Mouse (Mus musculus): ENCODE results near the gene Trim33. TPM values are rescaled to one million over a fixed set of nuclear protein-coding genes. Genes with fewer than 3 reads are reported as not detected.

The Trim33 gene
- 45.8 and 47.0 TPM in 2 replicates for polyA plus RNA-seq (2016; fragmentation: Nextera tagmentation; extraction: Ambion mirVana)

DNA sequence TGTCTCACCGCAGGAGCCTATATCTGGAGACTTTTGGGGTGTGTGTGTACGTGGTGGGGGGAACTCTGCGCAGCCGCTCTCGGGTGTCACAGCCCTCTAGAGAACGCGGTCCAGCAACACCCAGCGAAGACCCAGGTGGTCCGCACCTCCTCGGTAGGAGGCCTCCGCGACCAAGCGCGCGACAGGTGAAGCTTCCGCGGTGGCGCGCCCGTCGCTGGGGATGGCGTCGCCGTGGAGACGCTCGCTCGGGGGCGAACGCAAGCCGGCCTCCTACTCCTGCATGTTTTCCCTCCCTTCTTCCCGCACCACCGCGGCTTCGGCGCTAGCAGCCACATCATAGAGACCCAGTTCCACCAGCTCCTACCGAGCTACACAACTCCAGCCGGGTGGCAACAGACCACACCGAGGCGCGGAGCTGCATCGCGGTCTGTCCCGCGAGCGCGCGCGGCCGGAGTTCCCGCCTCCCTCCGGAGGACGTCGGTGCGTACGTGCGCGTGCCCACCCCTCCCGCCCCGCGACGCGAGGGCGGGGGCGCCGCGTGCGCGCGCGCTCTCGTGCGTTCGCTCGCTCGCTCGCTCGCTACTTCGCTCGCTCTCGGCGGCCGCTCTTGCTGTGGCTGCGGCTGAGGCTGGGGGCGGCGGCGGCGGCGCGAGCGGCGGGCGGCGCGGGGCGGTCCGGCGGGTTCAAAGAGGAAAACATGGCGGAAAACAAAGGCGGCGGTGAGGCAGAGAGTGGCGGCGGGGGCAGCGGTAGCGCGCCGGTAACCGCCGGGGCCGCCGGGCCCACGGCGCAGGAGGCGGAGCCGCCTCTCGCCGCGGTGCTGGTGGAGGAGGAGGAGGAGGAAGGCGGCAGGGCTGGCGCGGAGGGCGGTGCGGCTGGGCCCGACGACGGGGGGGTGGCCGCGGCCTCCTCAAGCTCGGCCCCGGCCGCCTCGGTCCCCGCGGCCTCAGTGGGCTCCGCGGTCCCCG, at the start of gene Trim33:
Gene Trim33 (plus strand): TSS at position 112 of the 968 bp plus-strand sequence.
- peaks cover 19% of the 10 kb centered on the region for H3K4me1 ChIP-seq
- under 1% methylated on average over 101 of the region's 136 CpGs for WGBS
- H3K4me3 ChIP-seq, result peak within 1 kb of the TSS; percentile 99
- no peaks in the 10 kb centered on the region for H3K9me3 ChIP-seq
- ATAC-seq (ENCODE audit: low FRiP score, low read depth), result peak; percentile 89
- peaks cover 8% of the 10 kb centered on the region; the same call in 1 of the 2 replicates for H3K36me3 ChIP-seq
- no peaks in the 10 kb centered on the region for H3K27me3 ChIP-seq
- peak within 1 kb of the TSS; percentile 91 for H3K4me2 ChIP-seq (replicated peaks)
- peak within 1 kb of the TSS; percentile 100 for H3K9ac ChIP-seq (replicated peaks)
- peak within 1 kb of the TSS; percentile 98 for H3K27ac ChIP-seq (replicated peaks)

DNA sequence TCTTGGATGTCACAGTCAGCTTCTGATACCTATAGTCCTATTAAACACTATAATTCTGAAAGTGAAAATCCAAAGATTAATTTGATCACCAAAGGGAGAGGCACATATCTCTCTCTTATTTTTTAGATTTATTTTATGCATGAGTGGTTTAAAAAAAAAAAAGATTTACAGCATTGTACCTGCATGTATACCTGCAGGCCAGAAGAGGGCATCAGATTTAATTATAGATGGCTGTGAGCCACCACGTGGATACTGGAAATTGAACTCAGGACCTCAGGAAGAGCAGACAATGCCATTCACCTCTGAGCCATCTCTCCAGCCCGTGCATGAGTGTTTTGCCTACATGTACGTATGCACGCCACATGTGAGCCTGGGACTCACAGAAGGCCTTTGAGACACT, 46.7 kb upstream of the Trim33 start:
- H3K4me1 ChIP-seq, result no peaks in the 10 kb centered on the region
- H3K9me3 ChIP-seq, result peaks cover 3% of the 10 kb centered on the region; the same call in 1 of the 2 replicates
- no peak for ATAC-seq (ENCODE audit: low FRiP score, low read depth)
- WGBS, result 85% methylated on average over 4 of the region's 4 CpGs
- H3K9ac ChIP-seq (replicated peaks), result no peak overlapping the region
- no peak overlapping the region for H3K4me2 ChIP-seq (replicated peaks)
- H3K36me3 ChIP-seq, result no peaks in the 10 kb centered on the region
- H3K27me3 ChIP-seq, result no peaks in the 10 kb centered on the region
- H3K27ac ChIP-seq (replicated peaks), result no peak overlapping the region
- no peak overlapping the region for H3K4me3 ChIP-seq

DNA sequence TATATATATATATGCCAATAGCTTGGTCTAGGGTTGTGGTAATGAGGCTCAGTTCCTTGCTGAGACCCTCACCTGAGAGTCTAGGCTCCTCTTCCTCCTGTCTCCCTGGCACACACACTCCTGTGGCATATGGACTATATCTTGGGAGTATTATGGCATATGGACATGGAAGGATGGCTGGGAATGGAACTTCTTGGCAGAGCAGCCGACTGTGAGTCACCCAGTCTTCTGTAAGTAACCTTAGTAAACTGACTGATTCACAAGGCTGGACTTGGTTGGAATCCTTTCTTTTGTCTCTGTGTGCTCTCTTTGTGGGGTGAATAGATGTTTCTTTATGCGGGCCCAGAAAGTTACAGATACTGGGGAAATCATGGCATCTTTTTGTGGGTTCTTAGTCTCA, 37.6 kb upstream of the Trim33 start:
- ATAC-seq (ENCODE audit: low FRiP score, low read depth), result no peak
- 92% methylated on average over 2 of the region's 2 CpGs for WGBS
- no peaks in the 10 kb centered on the region for H3K4me1 ChIP-seq

DNA sequence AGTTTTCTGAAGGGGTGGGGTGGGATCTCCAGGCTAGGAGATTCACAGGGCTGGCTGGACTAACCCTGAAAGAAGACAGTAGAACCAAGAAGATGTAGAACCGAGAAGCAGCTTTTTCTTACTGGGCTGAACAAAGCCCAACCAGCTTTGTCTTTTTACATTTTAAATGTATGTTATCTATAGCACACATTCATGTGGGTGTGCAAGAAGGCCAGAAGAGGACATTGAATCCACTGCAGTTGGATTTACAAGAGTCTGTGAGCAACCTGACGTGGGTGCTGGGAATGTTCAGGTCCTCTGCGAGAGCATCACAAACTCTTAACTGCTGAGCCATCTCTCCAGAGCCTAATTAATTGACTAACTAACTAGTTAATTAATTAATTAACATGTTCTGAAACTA, 36.9 kb upstream of the Trim33 start:
- 0 out of 2 replicates have a peak, but pooled peaks cover 4% of the 10 kb centered on the region for H3K9me3 ChIP-seq
- no peaks in the 10 kb centered on the region for H3K27me3 ChIP-seq
- no peaks in the 10 kb centered on the region for H3K36me3 ChIP-seq
- H3K4me2 ChIP-seq (replicated peaks), result no peak overlapping the region
- WGBS, result 90% methylated on average over 3 of the region's 3 CpGs
- H3K27ac ChIP-seq (replicated peaks), result no peak overlapping the region
- H3K4me1 ChIP-seq, result no peaks in the 10 kb centered on the region
- no peak for ATAC-seq (ENCODE audit: low FRiP score, low read depth)
- H3K4me3 ChIP-seq, result no peak overlapping the region
- H3K9ac ChIP-seq (replicated peaks), result no peak overlapping the region

More for the DNA sequence above, 37.6 kb upstream of the Trim33 start:
- Histone ChIP-seq H3K9ac (replicated peaks) (no peak overlapping the region), H3K27ac (replicated peaks) (no peak overlapping the region), H3K27me3 (no peaks in the 10 kb centered on the region), H3K4me3 (no peak overlapping the region), H3K4me2 (replicated peaks) (no peak overlapping the region), H3K36me3 (no peaks in the 10 kb centered on the region), H3K9me3 (0 out of 2 replicates have a peak, but pooled peaks cover 4% of the 10 kb centered on the region)

DNA sequence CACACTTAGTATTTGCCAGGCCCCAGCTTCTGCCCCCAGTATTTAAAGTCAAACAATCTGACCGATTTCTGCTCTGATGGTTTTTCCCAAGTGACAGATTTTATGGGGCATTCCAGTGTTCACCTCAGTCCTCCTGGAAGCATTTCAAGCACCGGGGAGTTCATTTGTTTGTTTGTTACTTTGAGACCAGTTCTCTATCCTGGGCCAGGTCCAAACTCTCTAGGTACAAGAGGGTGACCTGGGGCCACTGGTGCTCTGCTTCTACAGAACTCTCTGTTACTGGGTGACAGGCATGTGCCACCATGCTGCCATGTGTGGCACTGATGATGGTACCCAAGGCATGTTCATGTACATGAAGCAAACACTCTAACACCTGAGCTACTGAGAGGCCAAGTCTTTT, 35.6 kb upstream of the Trim33 start:
- H3K9ac ChIP-seq (replicated peaks), result no peak overlapping the region
- no peak overlapping the region for H3K4me3 ChIP-seq
- no peaks in the 10 kb centered on the region for H3K4me1 ChIP-seq
- no peaks in the 10 kb centered on the region for H3K27me3 ChIP-seq
- no peak overlapping the region for H3K4me2 ChIP-seq (replicated peaks)
- no peak overlapping the region for H3K27ac ChIP-seq (replicated peaks)
- H3K9me3 ChIP-seq, result 0 out of 2 replicates have a peak, but pooled peaks cover 4% of the 10 kb centered on the region
- WGBS, result 94% methylated on average over 2 of the region's 2 CpGs
- no peak for ATAC-seq (ENCODE audit: low FRiP score, low read depth)
- no peaks in the 10 kb centered on the region for H3K36me3 ChIP-seq

DNA sequence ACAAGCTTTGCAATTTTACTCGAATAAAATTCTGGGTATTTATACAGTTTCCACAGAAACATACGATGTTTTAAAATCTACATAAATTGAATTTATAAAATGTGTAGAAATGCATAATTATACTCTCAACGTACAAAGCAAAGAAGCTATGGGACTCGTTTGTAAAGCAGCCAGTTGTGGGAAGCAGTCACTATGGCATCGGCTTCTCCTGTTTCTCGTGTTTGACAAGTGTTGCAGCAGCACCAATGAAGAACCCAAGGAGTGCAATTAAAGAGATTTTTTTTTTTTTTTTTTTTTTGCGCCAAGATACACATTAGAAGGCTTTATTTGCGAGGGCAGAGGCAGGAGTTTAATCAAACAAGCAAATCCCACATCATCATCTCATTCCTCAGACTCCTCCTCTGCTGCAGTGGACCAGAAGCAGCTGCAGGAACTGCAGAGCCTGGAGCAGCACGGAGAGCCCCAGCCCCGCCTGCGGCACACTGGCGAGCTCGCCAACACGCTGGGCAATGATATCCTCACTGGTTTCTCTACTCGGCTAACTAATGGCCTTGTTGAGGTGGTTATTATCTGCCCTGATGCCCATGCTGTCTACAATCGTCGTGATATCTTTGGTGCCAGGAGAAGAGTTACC, 32.3 kb upstream of the Trim33 start:
- no peak for ATAC-seq (ENCODE audit: low FRiP score, low read depth)
- Histone ChIP-seq H3K4me2 (replicated peaks) (no peak overlapping the region), H3K4me1 (no peaks in the 10 kb centered on the region), H3K9ac (replicated peaks) (no peak overlapping the region), H3K27ac (replicated peaks) (no peak overlapping the region), H3K27me3 (no peaks in the 10 kb centered on the region), H3K9me3 (no peaks in the 10 kb centered on the region), H3K36me3 (no peaks in the 10 kb centered on the region), H3K4me3 (no peak overlapping the region)
- 87% methylated on average over 17 of the region's 17 CpGs for WGBS

DNA sequence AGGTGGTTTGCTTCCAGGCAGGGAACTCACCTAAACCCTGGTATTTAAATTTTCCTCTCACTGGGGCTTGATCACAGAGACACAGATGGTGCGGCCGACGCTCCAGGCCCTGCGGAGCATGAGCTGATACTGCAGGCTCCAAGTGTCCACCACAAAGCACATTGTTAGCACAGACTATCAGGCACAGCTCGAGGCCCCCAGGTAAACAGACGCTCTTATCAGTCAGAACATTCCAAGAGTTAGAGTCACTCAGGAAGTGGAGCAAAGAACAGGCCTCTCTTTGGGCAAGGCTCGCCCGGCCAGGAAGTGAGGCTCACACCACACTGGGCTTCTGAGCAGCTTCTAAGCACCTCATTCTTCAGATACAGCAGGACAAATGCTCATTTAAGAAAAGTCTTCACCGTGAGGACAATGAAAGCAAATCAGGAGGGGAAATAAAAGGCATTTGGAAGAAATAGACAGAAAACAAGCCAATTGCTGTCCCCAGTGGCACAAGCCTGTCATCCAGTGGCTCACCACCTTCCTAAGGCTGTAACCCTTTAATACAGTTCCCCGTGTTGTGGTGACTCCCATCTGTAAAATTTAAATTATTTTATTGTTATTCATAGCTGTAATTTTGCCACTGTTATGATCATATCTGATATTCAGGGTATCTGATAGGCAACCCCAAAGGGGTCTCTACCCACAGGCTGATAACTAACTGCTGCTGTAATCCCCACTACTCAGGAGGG, 22.8 kb upstream of the Trim33 start:
- Histone ChIP-seq H3K4me2 (replicated peaks) (no peak overlapping the region), H3K4me1 (no peaks in the 10 kb centered on the region), H3K27ac (replicated peaks) (no peak overlapping the region), H3K4me3 (no peak overlapping the region), H3K9me3 (no peaks in the 10 kb centered on the region), H3K9ac (replicated peaks) (no peak overlapping the region), H3K36me3 (no peaks in the 10 kb centered on the region), H3K27me3 (no peaks in the 10 kb centered on the region)
- no peak for ATAC-seq (ENCODE audit: low FRiP score, low read depth)
- 74% methylated on average over 10 of the region's 10 CpGs for WGBS

DNA sequence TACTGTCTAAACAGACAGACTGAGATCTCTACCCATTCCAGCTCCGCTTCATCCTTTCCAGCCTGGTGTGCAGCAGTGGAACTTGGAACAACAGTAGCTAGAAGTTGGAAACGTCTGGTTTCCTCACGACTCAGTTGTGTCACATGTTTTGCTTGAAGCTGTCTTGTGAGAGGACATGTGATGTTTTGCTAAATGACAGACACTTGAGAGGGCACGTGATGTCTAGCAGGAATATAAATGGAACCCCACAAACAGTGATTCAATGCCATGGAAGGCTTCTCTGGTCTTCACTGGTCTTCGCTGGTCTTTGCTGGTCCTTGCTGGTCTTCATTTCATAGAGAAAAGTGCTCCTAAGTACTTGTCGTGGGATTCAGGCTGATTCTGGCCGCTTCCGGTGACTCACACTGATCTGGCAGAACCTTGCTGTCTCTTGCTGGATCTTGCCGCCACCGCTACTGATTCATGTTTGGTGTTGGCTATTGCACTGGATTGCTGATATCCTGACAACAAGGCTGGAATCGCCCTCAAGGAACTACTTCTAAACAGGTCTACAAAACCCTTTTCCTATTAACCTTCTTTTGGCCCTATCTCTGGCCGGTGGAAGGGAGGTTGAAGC, 16.2 kb upstream of the Trim33 start:
- H3K4me2 ChIP-seq (replicated peaks), result no peak overlapping the region
- ATAC-seq (ENCODE audit: low FRiP score, low read depth), result no peak
- H3K27me3 ChIP-seq, result no peaks in the 10 kb centered on the region
- WGBS, result 91% methylated on average over 12 of the region's 12 CpGs
- no peak overlapping the region for H3K4me3 ChIP-seq
- no peak overlapping the region for H3K9ac ChIP-seq (replicated peaks)
- no peak overlapping the region for H3K27ac ChIP-seq (replicated peaks)
- H3K4me1 ChIP-seq, result no peaks in the 10 kb centered on the region
- H3K36me3 ChIP-seq, result no peaks in the 10 kb centered on the region
- H3K9me3 ChIP-seq, result peaks cover 4% of the 10 kb centered on the region; the same call in 1 of the 2 replicates

DNA sequence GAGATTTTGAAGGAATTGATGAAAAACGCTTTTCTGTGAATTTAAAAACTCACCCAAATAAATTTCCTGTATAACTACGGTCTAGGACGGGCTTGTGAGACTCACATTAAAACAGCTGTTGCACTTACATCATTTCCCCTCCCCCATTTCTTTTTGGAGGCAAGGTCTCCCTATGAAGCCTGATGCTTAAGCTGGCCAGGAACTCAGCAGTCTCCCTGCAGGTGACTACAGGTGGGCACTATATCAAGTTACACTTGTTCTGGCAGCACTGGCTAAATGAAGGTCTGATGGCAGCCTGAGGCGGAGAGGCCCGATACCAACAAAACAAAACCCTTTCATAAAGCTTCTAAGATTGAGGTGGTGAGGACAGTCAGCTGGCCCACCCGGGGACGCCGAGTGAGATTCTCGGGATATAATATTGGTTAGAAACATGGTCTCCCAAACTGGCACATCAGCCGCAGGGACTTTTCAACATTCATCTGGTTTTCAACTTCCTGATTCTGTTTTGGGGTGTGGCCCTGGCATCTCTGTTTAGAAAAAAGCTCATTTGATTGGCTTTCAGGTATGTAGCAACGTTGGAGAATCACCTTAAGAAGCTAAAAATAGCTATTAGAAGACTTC, 422 bp upstream of the Trim33 start:
- Histone ChIP-seq H3K36me3 (peaks cover 8% of the 10 kb centered on the region; the same call in 1 of the 2 replicates), H3K27me3 (no peaks in the 10 kb centered on the region), H3K4me3 (peak overlapping the region; percentile 99), H3K4me1 (peaks cover 19% of the 10 kb centered on the region), H3K9me3 (no peaks in the 10 kb centered on the region), H3K27ac (replicated peaks) (peak overlapping the region; percentile 98), H3K4me2 (replicated peaks) (peak overlapping the region; percentile 75), H3K9ac (replicated peaks) (peak overlapping the region; percentile 100)
- no peak for ATAC-seq (ENCODE audit: low FRiP score, low read depth)
- WGBS, result 10% methylated on average over 11 of the region's 11 CpGs

DNA sequence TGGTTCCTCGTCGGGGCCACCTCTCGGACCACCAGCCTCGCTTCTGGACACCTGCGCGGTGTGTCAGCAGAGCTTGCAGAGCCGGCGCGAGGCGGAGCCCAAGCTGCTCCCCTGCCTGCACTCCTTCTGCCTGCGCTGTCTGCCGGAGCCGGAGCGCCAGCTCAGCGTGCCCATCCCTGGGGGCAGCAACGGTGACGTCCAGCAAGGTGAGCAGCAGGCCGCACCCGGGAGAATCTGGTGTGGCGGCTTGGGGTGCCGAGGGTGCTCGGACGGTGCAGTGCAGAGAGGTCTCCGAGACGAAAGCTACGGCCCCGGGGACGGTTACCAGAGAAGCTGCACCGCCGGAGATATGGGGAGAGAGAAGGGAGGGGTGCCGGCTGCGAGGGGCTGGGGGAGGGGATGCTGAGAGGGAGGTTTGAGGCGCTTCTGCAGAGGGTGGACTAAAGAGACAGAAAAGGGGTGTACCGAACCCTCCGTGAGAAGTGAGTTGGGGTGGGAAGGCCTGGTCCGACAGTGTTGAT, 1.2 kb downstream of the Trim33 start:
- peak overlapping the region; percentile 100 for H3K9ac ChIP-seq (replicated peaks)
- WGBS, result under 1% methylated on average over 36 of the region's 36 CpGs
- peaks cover 8% of the 10 kb centered on the region; the same call in 1 of the 2 replicates for H3K36me3 ChIP-seq
- H3K4me2 ChIP-seq (replicated peaks), result peak overlapping the region; percentile 91
- H3K9me3 ChIP-seq, result no peaks in the 10 kb centered on the region
- peak; percentile 74 for ATAC-seq (ENCODE audit: low FRiP score, low read depth)
- H3K27me3 ChIP-seq, result no peaks in the 10 kb centered on the region
- H3K4me1 ChIP-seq, result peaks cover 19% of the 10 kb centered on the region
- peak overlapping the region; percentile 98 for H3K27ac ChIP-seq (replicated peaks)
- peak overlapping the region; percentile 99 for H3K4me3 ChIP-seq

DNA sequence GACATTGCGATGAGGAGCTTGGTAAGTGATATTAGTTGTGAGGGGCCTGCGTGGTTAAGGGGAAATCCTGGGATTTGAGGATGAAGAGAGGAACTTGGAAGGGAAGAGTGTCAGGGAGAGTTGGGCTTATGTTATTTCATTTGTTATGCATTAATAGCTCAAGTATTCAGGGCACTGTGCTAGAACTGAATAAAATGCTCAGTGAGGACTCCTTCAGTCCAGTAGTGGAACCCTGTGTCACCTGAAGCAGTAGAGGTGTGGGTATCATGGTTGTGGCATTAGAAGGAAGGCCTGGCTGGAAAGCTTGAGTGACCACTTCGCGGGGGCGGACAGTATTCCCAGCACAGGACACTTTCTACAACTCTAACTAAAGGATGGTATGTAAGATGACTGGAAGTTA, 1.8 kb downstream of the Trim33 start:
- Histone ChIP-seq H3K27me3 (no peaks in the 10 kb centered on the region), H3K4me3 (peak overlapping the region; percentile 99), H3K9ac (replicated peaks) (peak overlapping the region; percentile 100), H3K4me1 (peaks cover 19% of the 10 kb centered on the region), H3K27ac (replicated peaks) (peak overlapping the region; percentile 98), H3K36me3 (peaks cover 8% of the 10 kb centered on the region; the same call in 1 of the 2 replicates), H3K4me2 (replicated peaks) (peak overlapping the region; percentile 91), H3K9me3 (no peaks in the 10 kb centered on the region)
- 29% methylated on average over 5 of the region's 5 CpGs for whole genome bisulfite sequencing
- ATAC-seq (ENCODE audit: low FRiP score, low read depth), result no peak
